Mouse (Mus musculus) liver, embryonic 16.5 days (tissue): Measurements from ENCODE around the gene Cdkn2d. TPM values are rescaled to one million over a fixed set of nuclear protein-coding genes. Genes with fewer than 3 reads are reported as not detected.
"Not testable (repeated sequence)": the region's sequence is repeated elsewhere in the genome, so short reads cannot be mapped to it uniquely, and the experiment has no call there.

Experiments used
- ATAC-seq: fragments of 200-750 bp; cut with Nextera tagmentation; 2 replicates; pipeline ENCODE4 v1.8.0; 2017; ENCODE audit warnings: low read depth, mild to moderate bottlenecking, moderate number of reproducible peaks, moderate library complexity
- H3K27ac ChIP-seq: fragments of 300-500 bp; sonication (generic); 2 replicates; pipeline ENCODE4 v1.5.1; 2014; ENCODE audit warnings: mild to moderate bottlenecking, low read length
- H3K27me3 ChIP-seq: fragments of 300-500 bp; sonication (generic); 2 replicates; pipeline ENCODE4 v1.6.1; 2014; ENCODE audit warnings: low read depth, low read length, mixed read lengths; ENCODE audit not compliant: control insufficient read depth, insufficient read depth
- H3K36me3 ChIP-seq: fragments of 300-500 bp; sonication (generic); 2 replicates; pipeline ENCODE4 v1.6.1; 2014; ENCODE audit warnings: mild to moderate bottlenecking; ENCODE audit not compliant: control insufficient read depth, insufficient read depth
- H3K4me1 ChIP-seq: fragments of 300-500 bp; sonication (generic); 2 replicates; pipeline ENCODE4 v1.6.1; 2014; ENCODE audit warnings: low read depth, low read length, mixed read lengths; ENCODE audit not compliant: control insufficient read depth
- H3K4me2 ChIP-seq: fragments of 300-500 bp; sonication (generic); 2 replicates; pipeline ENCODE4 v1.6.1; 2014; ENCODE audit warnings: low read depth, low read length, mixed read lengths
- H3K4me3 ChIP-seq: fragments of 300-500 bp; sonication (generic); 2 replicates; pipeline ENCODE4 v1.5.1; 2014; ENCODE audit warnings: low read depth, mild to moderate bottlenecking, low read length
- H3K9ac ChIP-seq: fragments of 300-500 bp; sonication (generic); 2 replicates; pipeline ENCODE4 v1.6.1; 2014; ENCODE audit warnings: low read depth, low read length
- H3K9me3 ChIP-seq: fragments of 300-500 bp; sonication (generic); replicated peaks from 2 replicates; pipeline ENCODE4 v1.6.1; 2016; ENCODE audit warnings: low read length; ENCODE audit not compliant: control insufficient read depth
- WGBS: fragments of 180-500 bp; shearing (Covaris S2); extraction: QIAGEN DNeasy Blood & Tissue Kit; methylation state at CpG from one replicate; pipeline ENCODE4 v1.1.7; 2014; ENCODE audit not compliant: insufficient replicate concordance; 5-methylcytosine and 5-hydroxymethylcytosine counted together
- polyA plus RNA-seq: library from polyadenylated mRNA; unstranded; fragments of >200 nt; fragmentation: Nextera tagmentation; extraction: Ambion mirVana; gene quantifications from 2 replicates; pipeline ENCODE4 v1.2.1, GENCODE M21; 2015

Cdkn2d gene
- polyA plus RNA-seq, 1 experiment from 2014 or later: 120 TPM

- peak overlapping the region; percentile 46 for H3K27ac ChIP-seq
- H3K27me3 ChIP-seq: no peaks in the 10 kb centered on the region
- H3K4me3 ChIP-seq: no peak overlapping the region
- no peaks in the 10 kb centered on the region for H3K9me3 ChIP-seq
- peaks cover 23% of the 10 kb centered on the region for H3K4me1 ChIP-seq
- H3K9ac ChIP-seq: no peak overlapping the region
- WGBS: 67% methylated on average over 3 of the region's 3 CpGs
- ATAC-seq: no peak
- no peak overlapping the region for H3K4me2 ChIP-seq
- H3K36me3 ChIP-seq: peaks cover 89% of the 10 kb centered on the region
These were observed 16.9 kb downstream of the Cdkn2d start for GRCm38 (mm10) chr9:21274336-21274735.

- 74% methylated on average over 7 of the region's 7 CpGs for WGBS
- H3K4me2 ChIP-seq: no peak overlapping the region
- ATAC-seq: no peak
- peak overlapping the region; percentile 46 for H3K27ac ChIP-seq
- H3K9me3 ChIP-seq: no peaks in the 10 kb centered on the region
- H3K9ac ChIP-seq: no peak overlapping the region
- H3K4me1 ChIP-seq: peaks cover 23% of the 10 kb centered on the region
- no peaks in the 10 kb centered on the region for H3K27me3 ChIP-seq
- no peak overlapping the region for H3K4me3 ChIP-seq
- peaks cover 95% of the 10 kb centered on the region for H3K36me3 ChIP-seq
These were observed 17.5 kb downstream of the Cdkn2d start for GRCm38 (mm10) chr9:21273520-21274228.

- H3K27ac ChIP-seq: no peak overlapping the region
These were observed 18.1 kb downstream of the Cdkn2d start for GRCm38 (mm10) chr9:21273094-21273493.

DNA sequence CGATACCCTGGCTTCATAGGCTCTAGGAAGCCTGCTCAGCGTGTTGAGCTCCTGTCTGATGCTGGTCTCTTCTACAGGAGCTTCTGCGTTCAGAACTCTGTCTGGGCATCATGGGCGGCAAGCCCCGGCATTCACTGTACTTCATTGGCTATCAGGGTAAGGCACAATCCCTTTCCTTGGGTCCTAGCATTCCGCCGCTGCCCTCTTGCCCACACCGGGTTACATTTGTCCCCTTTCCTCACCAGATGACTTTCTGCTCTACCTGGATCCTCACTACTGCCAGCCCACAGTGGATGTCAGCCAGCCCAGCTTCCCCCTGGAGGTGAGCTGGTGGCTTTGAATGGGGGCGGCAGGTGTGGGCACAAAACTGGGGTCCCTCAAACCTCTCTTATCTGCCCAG lies 18.8 kb downstream of the Cdkn2d start:
- Histone ChIP-seq H3K4me2 (no peak overlapping the region), H3K9me3 (no peaks in the 10 kb centered on the region), H3K9ac (no peak overlapping the region), H3K27ac (no peak overlapping the region), H3K4me1 (peaks cover 28% of the 10 kb centered on the region), H3K27me3 (no peaks in the 10 kb centered on the region), H3K4me3 (no peak overlapping the region), H3K36me3 (peaks cover 94% of the 10 kb centered on the region)
- 90% methylated on average over 9 of the region's 9 CpGs for WGBS
- no peak for ATAC-seq

More at GRCm38 (mm10) chr9:21273094-21273493, 18.1 kb downstream of the Cdkn2d start:
- WGBS: 80% methylated on average over 8 of the region's 8 CpGs
- Histone ChIP-seq H3K36me3 (peaks cover 96% of the 10 kb centered on the region), H3K4me2 (no peak overlapping the region), H3K4me1 (peaks cover 26% of the 10 kb centered on the region), H3K4me3 (no peak overlapping the region), H3K27me3 (no peaks in the 10 kb centered on the region), H3K9ac (no peak overlapping the region), H3K9me3 (no peaks in the 10 kb centered on the region)
- no peak for ATAC-seq

- Histone ChIP-seq H3K4me1 (peaks cover 37% of the 10 kb centered on the region), H3K36me3 (peaks cover 78% of the 10 kb centered on the region)
These were observed 21.6 kb downstream of the Cdkn2d start for GRCm38 (mm10) chr9:21269590-21269989.

GRCm38 (mm10) chr9:21268305-21268704 lies 22.9 kb downstream of the Cdkn2d start:
- Histone ChIP-seq H3K4me3 (no peak overlapping the region), H3K27me3 (no peaks in the 10 kb centered on the region), H3K36me3 (peaks cover 65% of the 10 kb centered on the region), H3K4me1 (peaks cover 35% of the 10 kb centered on the region), H3K4me2 (no peak overlapping the region), H3K27ac (no peak overlapping the region), H3K9me3 (no peaks in the 10 kb centered on the region), H3K9ac (no peak overlapping the region)
- WGBS: 95% methylated on average over 16 of the region's 16 CpGs
- no peak for ATAC-seq

More at GRCm38 (mm10) chr9:21269590-21269989, 21.6 kb downstream of the Cdkn2d start:
- 65% methylated on average over 5 of the region's 5 CpGs for WGBS
- not testable (repeated sequence) for H3K27ac ChIP-seq, H3K9ac ChIP-seq, H3K4me3 ChIP-seq, H3K27me3 ChIP-seq, H3K4me2 ChIP-seq, H3K9me3 ChIP-seq, ATAC-seq

DNA sequence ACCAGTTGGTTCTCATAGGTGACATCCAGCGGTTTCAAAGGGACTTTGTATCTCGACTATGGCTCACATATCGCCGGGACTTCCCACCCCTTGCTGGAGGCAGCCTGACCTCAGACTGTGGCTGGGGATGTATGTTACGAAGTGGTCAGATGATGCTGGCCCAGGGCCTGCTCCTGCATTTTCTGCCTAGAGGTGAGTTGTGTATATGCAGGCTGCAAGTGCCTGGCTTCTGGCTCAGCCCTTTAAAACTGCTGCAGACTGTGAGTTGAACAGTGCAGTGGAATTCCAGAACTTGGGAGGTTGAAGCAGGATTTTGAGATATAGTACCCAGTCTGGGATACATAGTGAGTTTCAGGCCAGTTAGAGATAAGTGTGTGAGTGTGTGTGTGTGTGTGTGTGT lies 24.3 kb downstream of the Cdkn2d start:
- H3K27me3 ChIP-seq: no peaks in the 10 kb centered on the region
- peak overlapping the region; percentile 76 for H3K4me2 ChIP-seq
- peak overlapping the region; percentile 96 for H3K9ac ChIP-seq
- peaks cover 51% of the 10 kb centered on the region for H3K36me3 ChIP-seq
- peak overlapping the region; percentile 100; the same call in 1 of the 2 replicates for H3K27ac ChIP-seq
- H3K4me1 ChIP-seq: peaks cover 43% of the 10 kb centered on the region
- no peak for ATAC-seq
- no peaks in the 10 kb centered on the region for H3K9me3 ChIP-seq
- peak overlapping the region; percentile 83 for H3K4me3 ChIP-seq
- WGBS: 85% methylated on average over 5 of the region's 5 CpGs

GRCm38 (mm10) chr9:21265611-21266010 lies 25.6 kb downstream of the Cdkn2d start:
- Histone ChIP-seq H3K4me3 (peak overlapping the region; percentile 83), H3K9me3 (no peaks in the 10 kb centered on the region), H3K4me1 (peaks cover 47% of the 10 kb centered on the region), H3K4me2 (peak overlapping the region; percentile 76), H3K36me3 (peaks cover 38% of the 10 kb centered on the region), H3K27me3 (no peaks in the 10 kb centered on the region), H3K9ac (peak overlapping the region; percentile 96), H3K27ac (peak overlapping the region; percentile 100)
- WGBS: 3% methylated on average over 11 of the region's 11 CpGs
- ATAC-seq: peak; percentile 35

GRCm38 (mm10) chr9:21265000-21265561 lies 26.1 kb downstream of the Cdkn2d start, which contains the start of gene Atg4d:
TSS of gene Atg4d (plus strand) at chr9:21265293.
- Histone ChIP-seq H3K4me1 (peaks cover 49% of the 10 kb centered on the region), H3K27ac (peak within 1 kb of the TSS; percentile 100), H3K4me2 (peak within 1 kb of the TSS; percentile 76), H3K36me3 (peaks cover 33% of the 10 kb centered on the region), H3K9ac (peak within 1 kb of the TSS; percentile 96), H3K9me3 (no peaks in the 10 kb centered on the region), H3K27me3 (no peaks in the 10 kb centered on the region), H3K4me3 (peak within 1 kb of the TSS; percentile 83)
- under 1% methylated on average over 49 of the region's 49 CpGs for WGBS
- ATAC-seq: peak; percentile 95
